Comparison of ENCODE assay signal across 7 mouse cellular contexts in the genomic region with DNA sequence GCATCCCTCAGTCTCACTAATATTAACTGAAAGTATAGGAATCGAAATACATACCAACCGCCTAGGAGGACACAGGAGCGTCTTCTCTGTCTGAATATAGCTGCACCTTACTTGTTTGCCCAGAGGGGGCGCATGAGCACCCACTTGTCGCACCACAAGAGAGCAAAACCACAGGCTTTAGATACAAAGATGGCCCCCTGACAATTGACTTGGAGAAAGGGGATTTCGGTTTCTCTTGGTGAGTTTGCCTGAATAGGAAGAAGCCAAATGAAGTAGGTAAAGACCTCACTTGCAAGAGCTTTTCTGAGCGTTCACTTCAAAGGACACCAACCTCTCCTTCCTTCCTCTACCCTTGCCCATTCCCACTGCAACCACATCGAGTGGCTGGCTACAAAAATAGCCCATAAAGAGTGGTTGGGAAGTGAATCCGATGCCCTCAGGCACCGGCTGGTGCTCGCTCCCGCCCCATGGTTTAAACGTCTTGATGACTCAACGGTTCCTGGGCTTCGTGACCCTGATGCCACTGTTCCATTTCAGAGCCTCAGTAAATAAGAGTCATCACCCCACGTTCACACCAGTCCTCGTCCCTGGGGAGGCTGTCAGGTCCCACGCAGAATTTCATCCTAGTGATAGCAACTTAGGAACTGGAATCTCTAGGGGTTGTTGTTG.
DNase-seq lines count a peak whose midpoint lies in the region; ATAC-seq lines count a peak whose summit lies in the region.

No protein-coding gene starts in this region.

- no peak overlapping the region for H3K4me2 ChIP-seq in liver, embryonic 11.5 days

- ATAC-seq in liver, embryonic 11.5 days (replicated peaks; ENCODE audit: low FRiP score): peak; percentile 66

- H3K4me3 ChIP-seq in liver, embryonic 11.5 days (ENCODE audit: low read depth, low read length): no peak overlapping the region

- H3K9me3 ChIP-seq in liver, embryonic 11.5 days (ENCODE audit: control insufficient read depth, low read length): no peaks in the 10 kb centered on the region

- WGBS in liver, embryonic 11.5 days: 54% methylated on average over 18 of the region's 18 CpGs

- no peak overlapping the region for H3K9ac ChIP-seq in liver, embryonic 11.5 days (ENCODE audit: low read depth, low read length)

- peak; percentile 29 for DNase-seq in retina, postnatal 1 day
- no peak for DNase-seq in retina, embryonic 14.5 days (ENCODE audit: low spot score)
- DNase-seq in MEL-GATA-1-ER (ENCODE audit: extremely low read depth, low read depth): peak; percentile 60
- DNase-seq in liver, embryonic 11.5 days (ENCODE audit: low spot score): no peak
- peak; percentile 49 to 51 for DNase-seq in thymus, postnatal 36 days
- no peak for DNase-seq in embryo, embryonic 9.5 days (ENCODE audit: extremely low spot score)
- DNase-seq in layer of hippocampus, adult 9-10 months (ENCODE audit: low spot score): no peak

- no peaks in the 10 kb centered on the region for H3K27me3 ChIP-seq in liver, embryonic 11.5 days (replicated peaks; ENCODE audit: control insufficient read depth, insufficient read depth, low read length)

- no peaks in the 10 kb centered on the region for H3K36me3 ChIP-seq in liver, embryonic 11.5 days (ENCODE audit: control insufficient read depth, insufficient read depth, low read length)

- H3K27ac ChIP-seq in liver, embryonic 11.5 days (ENCODE audit: low read depth, low read length): no peak overlapping the region

- H3K4me1 ChIP-seq in liver, embryonic 11.5 days (replicated peaks; ENCODE audit: control insufficient read depth, insufficient read depth, low read length): peaks cover 7% of the 10 kb centered on the region

Comparison
In these comparisons a context has a peak if more than half of its experiments do, and no peak if none do; other contexts are left out.
1. DNase-seq: peak in retina, postnatal 1 day (single experiment), MEL-GATA-1-ER (single experiment) and thymus, postnatal 36 days (2 of 2); none in retina, embryonic 14.5 days (single experiment), liver, embryonic 11.5 days (single experiment), embryo, embryonic 9.5 days (single experiment) and layer of hippocampus, adult 9-10 months (single experiment).